ENCODE assay signal across 9 mouse cellular contexts in genomic region chr19:21510116-21510515, GRCm38 (mm10). TPM values are rescaled to one million over a fixed set of nuclear protein-coding genes. Genes with fewer than 3 reads are reported as not detected.
DNase-seq lines count a peak whose midpoint lies in the region; ATAC-seq and TF ChIP-seq lines count a peak whose summit lies in the region.
"Had no signal": no experiment of that assay in that cellular context is flagged by ENCODE, and none has a peak within 500 bp of the region (broad histone marks: within the 10 kb centered on the region; RNA-seq: fewer than 3 reads in every experiment).

No protein-coding gene starts in this region.

- no peaks in the 10 kb centered on the region for H3K27me3 ChIP-seq in liver, embryonic 11.5 days (replicated peaks; ENCODE audit: control insufficient read depth, insufficient read depth, low read length)
- H3K27me3 ChIP-seq in G1E (ENCODE audit: insufficient read depth, low read length) = no peaks in the 10 kb centered on the region
- no peaks in the 10 kb centered on the region for H3K27me3 ChIP-seq in embryonic facial prominence, embryonic 10.5 days (replicated peaks; ENCODE audit: low read depth, poor library complexity, severe bottlenecking)
- H3K27me3 ChIP-seq in kidney, embryonic 16.5 days (ENCODE audit: insufficient read depth, low read length) = no peaks in the 10 kb centered on the region
- H3K27me3 ChIP-seq in forebrain, embryonic 12.5 days = no peaks in the 10 kb centered on the region

- H3K4me1 ChIP-seq in liver, embryonic 11.5 days (replicated peaks; ENCODE audit: control insufficient read depth, insufficient read depth, low read length) = no peaks in the 10 kb centered on the region
- peaks cover 26% of the 10 kb centered on the region; the same call in 1 of the 2 replicates for H3K4me1 ChIP-seq in G1E (ENCODE audit: insufficient read depth, low read depth, low read length)
- H3K4me1 ChIP-seq in embryonic facial prominence, embryonic 10.5 days = no peaks in the 10 kb centered on the region
- no peaks in the 10 kb centered on the region for H3K4me1 ChIP-seq in kidney, embryonic 16.5 days (ENCODE audit: insufficient read depth, low read length)
- no peaks in the 10 kb centered on the region for H3K4me1 ChIP-seq in forebrain, embryonic 12.5 days

- H3K9ac ChIP-seq in liver, embryonic 11.5 days (ENCODE audit: low read depth, low read length) = no peak overlapping the region
- no peak overlapping the region for H3K9ac ChIP-seq in kidney, embryonic 16.5 days (replicated peaks; ENCODE audit: low read length)
- H3K9ac ChIP-seq in forebrain, embryonic 12.5 days = no peak overlapping the region

- no peaks in the 10 kb centered on the region for H3K36me3 ChIP-seq in liver, embryonic 11.5 days (ENCODE audit: control insufficient read depth, insufficient read depth, low read length)
- no peaks in the 10 kb centered on the region for H3K36me3 ChIP-seq in G1E (replicated peaks)
- H3K36me3 ChIP-seq in embryonic facial prominence, embryonic 10.5 days (replicated peaks) = no peaks in the 10 kb centered on the region
- H3K36me3 ChIP-seq in kidney, embryonic 16.5 days (ENCODE audit: insufficient read depth, low read length) = no peaks in the 10 kb centered on the region
- H3K36me3 ChIP-seq in forebrain, embryonic 12.5 days (replicated peaks) = no peaks in the 10 kb centered on the region

- DNase-seq in liver = peak; percentile 42
- no peak for DNase-seq in liver, embryonic 11.5 days (ENCODE audit: low spot score)
- peak; percentile 14 for DNase-seq in G1E (ENCODE audit: low spot score)
- peak; percentile 55 for DNase-seq in adrenal gland, postnatal 14 days
- DNase-seq in embryonic facial prominence, embryonic 10.5 days (ENCODE audit: low spot score) = peak; percentile 43
- DNase-seq in retina, adult 2 months (ENCODE audit: low read depth, low spot score) = peak; percentile 8

- no peak overlapping the region for H3K4me3 ChIP-seq in liver, embryonic 11.5 days (ENCODE audit: low read depth, low read length)
- no peak overlapping the region for H3K4me3 ChIP-seq in G1E (ENCODE audit: low read depth, low read length)
- no peak overlapping the region for H3K4me3 ChIP-seq in embryonic facial prominence, embryonic 10.5 days
- no peak overlapping the region for H3K4me3 ChIP-seq in kidney, embryonic 16.5 days (ENCODE audit: low read length)
- no peak overlapping the region for H3K4me3 ChIP-seq in forebrain, embryonic 12.5 days (replicated peaks)

- no peak; the same call in 1 of the 2 replicates for TF ChIP-seq CTCF in G1E (IDR thresholded peaks at IDR 0.05; ENCODE audit: low read depth, low read length)

- no peak overlapping the region for H3K27ac ChIP-seq in liver, embryonic 11.5 days (ENCODE audit: low read depth, low read length)
- no peak overlapping the region for H3K27ac ChIP-seq in embryonic facial prominence, embryonic 10.5 days (replicated peaks)
- H3K27ac ChIP-seq in kidney, embryonic 16.5 days (ENCODE audit: low read length) = no peak overlapping the region
- H3K27ac ChIP-seq in forebrain, embryonic 12.5 days = no peak overlapping the region
- H3K27ac ChIP-seq: macrophage had no signal

- no peaks in the 10 kb centered on the region for H3K9me3 ChIP-seq in liver, embryonic 11.5 days (ENCODE audit: control insufficient read depth, low read length)
- no peaks in the 10 kb centered on the region for H3K9me3 ChIP-seq in G1E (replicated peaks)
- no peaks in the 10 kb centered on the region for H3K9me3 ChIP-seq in embryonic facial prominence, embryonic 10.5 days
- no peaks in the 10 kb centered on the region for H3K9me3 ChIP-seq in kidney, embryonic 16.5 days (ENCODE audit: low read length)
- H3K9me3 ChIP-seq in forebrain, embryonic 12.5 days = no peaks in the 10 kb centered on the region

- no peak overlapping the region for H3K4me2 ChIP-seq in liver, embryonic 11.5 days
- H3K4me2 ChIP-seq in kidney, embryonic 16.5 days (replicated peaks; ENCODE audit: low read depth, low read length) = no peak overlapping the region
- no peak overlapping the region for H3K4me2 ChIP-seq in forebrain, embryonic 12.5 days

- whole genome bisulfite sequencing in liver, embryonic 11.5 days = 45% methylated on average over 3 of the region's 3 CpGs
- WGBS in embryonic facial prominence, embryonic 10.5 days = 58% methylated on average over 3 of the region's 3 CpGs
- WGBS in kidney, embryonic 16.5 days = 40% methylated on average over 3 of the region's 3 CpGs
- WGBS in forebrain, embryonic 12.5 days = 59% methylated on average over 3 of the region's 3 CpGs

- no peak for ATAC-seq in liver, embryonic 11.5 days (replicated peaks; ENCODE audit: low FRiP score)
- ATAC-seq in G1E (ENCODE audit: extremely low read depth, insufficient number of reproducible peaks, low FRiP score, poor library complexity, severe bottlenecking) = no peak
- peak; percentile 49; the same call in 1 of the 2 replicates for ATAC-seq in kidney, embryonic 16.5 days (ENCODE audit: low FRiP score, low TSS enrichment)
- ATAC-seq in forebrain, embryonic 12.5 days (ENCODE audit: low FRiP score) = no peak

RNA-seq across cellular contexts. Expression of gene Gda, which starts 36.9 kb away (rescaled TPM):
- 0.40 and 0.44 TPM in 2 replicates for polyA plus RNA-seq in liver, embryonic 11.5 days (2014; fragmentation: Nextera tagmentation; extraction: Ambion mirVana)
- 16.6 and 21.0 TPM in 2 replicates for total RNA-seq in G1E (2014; fragmentation: Nextera tagmentation)
- total RNA-seq in G1E (2017) = 4.9 and 6.0 TPM in 2 replicates
- polyA plus RNA-seq in G1E (2012) = 1.2 and 1.7 TPM in 2 replicates
- 9.9 and 10.1 TPM in 2 replicates for total RNA-seq in adrenal gland, postnatal 14 days (2021)
- polyA plus RNA-seq in embryonic facial prominence, embryonic 10.5 days (2016; fragmentation: Nextera tagmentation; extraction: Ambion mirVana) = 0.15 TPM in 1 of 2 replicates, not detected in the other
- polyA plus RNA-seq in kidney, embryonic 16.5 days (2015; fragmentation: Nextera tagmentation; extraction: Ambion mirVana) = 0.06 and 0.19 TPM in 2 replicates
- 0.05 and 0.10 TPM in 2 replicates for polyA plus RNA-seq in forebrain, embryonic 12.5 days (2016; fragmentation: Nextera tagmentation; extraction: Ambion mirVana)
